Mouse (Mus musculus): ENCODE data around the gene Mlxipl. TPM values are rescaled to one million over a fixed set of nuclear protein-coding genes. Genes with fewer than 3 reads are reported as not detected.
A peak's percentile ranks its signal among the peaks of the same experiment; 100 is the strongest.
"Not testable (repeated sequence)": the region's sequence is repeated elsewhere in the genome, so short reads cannot be mapped to it uniquely, and the experiment has no call there.

Gene Mlxipl
- 1.00 and 3.0 TPM in 2 replicates for polyA plus RNA-seq (2016; fragmentation: Nextera tagmentation; extraction: Ambion mirVana)

- DNase-seq (ENCODE audit: low spot score) = no peak
- Histone ChIP-seq H3K27me3 (ENCODE audit: insufficient read depth, poor library complexity, severe bottlenecking) (peaks cover 88% of the 10 kb centered on the region), H3K36me3 (no peaks in the 10 kb centered on the region), H3K27ac (no peak within 1 kb of the TSS), H3K4me1 (peaks cover 11% of the 10 kb centered on the region), H3K9me3 (no peaks in the 10 kb centered on the region), H3K4me3 (peak within 1 kb of the TSS; percentile 45)
- WGBS = 2% methylated on average over 39 of the region's 39 CpGs
These were observed at the start of gene Mlxipl for GRCm38 (mm10) chr5:135089653-135090052. Gene Mlxipl (plus strand): TSS chr5:135089890.

- 31% methylated on average over 6 of the region's 6 CpGs for WGBS
- no peak for DNase-seq (ENCODE audit: low spot score)
These were observed 49.6 kb upstream of the Mlxipl start for GRCm38 (mm10) chr5:135040059-135040458.

GRCm38 (mm10) chr5:135040777-135041176 lies 48.9 kb upstream of the Mlxipl start:
- no peak for DNase-seq (ENCODE audit: low spot score)
- Histone ChIP-seq H3K27me3 (ENCODE audit: insufficient read depth, poor library complexity, severe bottlenecking) (no peaks in the 10 kb centered on the region), H3K4me3 (peak overlapping the region; percentile 19), H3K36me3 (peaks cover 61% of the 10 kb centered on the region), H3K4me1 (peaks cover 33% of the 10 kb centered on the region), H3K9me3 (no peaks in the 10 kb centered on the region), H3K27ac (peak overlapping the region; percentile 73)
- 33% methylated on average over 11 of the region's 11 CpGs for WGBS

More at GRCm38 (mm10) chr5:135040059-135040458, 49.6 kb upstream of the Mlxipl start:
- no peak overlapping the region; the same call in 1 of the 2 replicates for H3K4me3 ChIP-seq
- peaks cover 54% of the 10 kb centered on the region for H3K36me3 ChIP-seq
- no peaks in the 10 kb centered on the region for H3K9me3 ChIP-seq
- peaks cover 38% of the 10 kb centered on the region for H3K4me1 ChIP-seq
- H3K27me3 ChIP-seq (ENCODE audit: insufficient read depth, poor library complexity, severe bottlenecking) = no peaks in the 10 kb centered on the region
- peak overlapping the region; percentile 73 for H3K27ac ChIP-seq

GRCm38 (mm10) chr5:135042105-135042788 lies 47.4 kb upstream of the Mlxipl start:
- no peaks in the 10 kb centered on the region for H3K9me3 ChIP-seq
- WGBS = 28% methylated on average over 20 of the region's 21 CpGs
- no peak overlapping the region for H3K27ac ChIP-seq
- peak overlapping the region; percentile 30 for H3K4me3 ChIP-seq
- DNase-seq (ENCODE audit: low spot score) = no peak
- no peaks in the 10 kb centered on the region for H3K27me3 ChIP-seq (ENCODE audit: insufficient read depth, poor library complexity, severe bottlenecking)
- peaks cover 33% of the 10 kb centered on the region for H3K4me1 ChIP-seq
- H3K36me3 ChIP-seq = peaks cover 58% of the 10 kb centered on the region

GRCm38 (mm10) chr5:135044575-135044974 lies 45.1 kb upstream of the Mlxipl start:
- Histone ChIP-seq H3K27me3 (ENCODE audit: insufficient read depth, poor library complexity, severe bottlenecking) (no peaks in the 10 kb centered on the region), H3K4me3 (no peak overlapping the region), H3K9me3 (no peaks in the 10 kb centered on the region), H3K4me1 (peaks cover 24% of the 10 kb centered on the region), H3K36me3 (peaks cover 57% of the 10 kb centered on the region), H3K27ac (no peak overlapping the region)
- 85% methylated on average over 3 of the region's 3 CpGs for WGBS
- no peak for DNase-seq (ENCODE audit: low spot score)

GRCm38 (mm10) chr5:135048539-135048938 lies 41.2 kb upstream of the Mlxipl start:
- H3K4me3 ChIP-seq = no peak overlapping the region
- H3K36me3 ChIP-seq = peaks cover 71% of the 10 kb centered on the region
- no peaks in the 10 kb centered on the region for H3K4me1 ChIP-seq
- no peaks in the 10 kb centered on the region for H3K27me3 ChIP-seq (ENCODE audit: insufficient read depth, poor library complexity, severe bottlenecking)
- H3K27ac ChIP-seq = no peak overlapping the region
- H3K9me3 ChIP-seq = no peaks in the 10 kb centered on the region
- DNase-seq (ENCODE audit: low spot score) = peak; percentile 69
- 87% methylated on average over 5 of the region's 5 CpGs for WGBS

GRCm38 (mm10) chr5:135049268-135049667 lies 40.4 kb upstream of the Mlxipl start:
- not testable (repeated sequence) for H3K27me3 ChIP-seq (ENCODE audit: insufficient read depth, poor library complexity, severe bottlenecking); H3K27ac ChIP-seq; H3K4me1 ChIP-seq; H3K4me3 ChIP-seq; DNase-seq (ENCODE audit: low spot score); H3K9me3 ChIP-seq
- WGBS = 88% methylated on average over 6 of the region's 6 CpGs
- H3K36me3 ChIP-seq = peaks cover 75% of the 10 kb centered on the region

- no peak overlapping the region for H3K4me3 ChIP-seq
- no peaks in the 10 kb centered on the region for H3K27me3 ChIP-seq (ENCODE audit: insufficient read depth, poor library complexity, severe bottlenecking)
- no peak overlapping the region for H3K27ac ChIP-seq
- peak; percentile 74 for DNase-seq (ENCODE audit: low spot score)
- H3K36me3 ChIP-seq = peaks cover 87% of the 10 kb centered on the region
- WGBS = 74% methylated on average over 12 of the region's 12 CpGs
- no peaks in the 10 kb centered on the region for H3K9me3 ChIP-seq
- H3K4me1 ChIP-seq = no peaks in the 10 kb centered on the region
These were observed 36.3 kb upstream of the Mlxipl start for GRCm38 (mm10) chr5:135053356-135053755.

- peak within 1 kb of the TSS; percentile 88 for H3K27ac ChIP-seq
- WGBS = under 1% methylated on average over 52 of the region's 52 CpGs
These were observed 25.9 kb upstream of the Mlxipl start, which contains the start of gene Dnajc30 for GRCm38 (mm10) chr5:135063629-135064381. Gene Dnajc30 (plus strand): TSS chr5:135064202.

GRCm38 (mm10) chr5:135064382-135064766 lies 25.3 kb upstream of the Mlxipl start:
- H3K27me3 ChIP-seq (ENCODE audit: insufficient read depth, poor library complexity, severe bottlenecking) = no peaks in the 10 kb centered on the region
- peaks cover 22% of the 10 kb centered on the region; the same call in 1 of the 2 replicates for H3K4me1 ChIP-seq
- DNase-seq (ENCODE audit: low spot score) = no peak
- H3K27ac ChIP-seq = peak overlapping the region; percentile 88
- peak overlapping the region; percentile 86 for H3K4me3 ChIP-seq
- no peaks in the 10 kb centered on the region for H3K9me3 ChIP-seq
- peaks cover 56% of the 10 kb centered on the region for H3K36me3 ChIP-seq
- WGBS = under 1% methylated on average over 40 of the region's 40 CpGs

More at GRCm38 (mm10) chr5:135063629-135064381, 25.9 kb upstream of the Mlxipl start, which contains the start of gene Dnajc30:
- H3K9me3 ChIP-seq = no peaks in the 10 kb centered on the region
- peak; percentile 98 for DNase-seq (ENCODE audit: low spot score)
- peaks cover 62% of the 10 kb centered on the region for H3K36me3 ChIP-seq
- H3K4me3 ChIP-seq = peak within 1 kb of the TSS; percentile 86
- peaks cover 22% of the 10 kb centered on the region; the same call in 1 of the 2 replicates for H3K4me1 ChIP-seq
- H3K27me3 ChIP-seq (ENCODE audit: insufficient read depth, poor library complexity, severe bottlenecking) = no peaks in the 10 kb centered on the region

GRCm38 (mm10) chr5:135064909-135065446 lies 24.7 kb upstream of the Mlxipl start, which contains the start of gene Bud23:
Gene Bud23 (minus strand): TSS chr5:135064959.
- Histone ChIP-seq H3K27ac (peak within 1 kb of the TSS; percentile 88), H3K4me1 (peaks cover 22% of the 10 kb centered on the region; the same call in 1 of the 2 replicates), H3K4me3 (peak within 1 kb of the TSS; percentile 86), H3K36me3 (peaks cover 50% of the 10 kb centered on the region)
- WGBS = 70% methylated on average over 9 of the region's 9 CpGs
- H3K9me3 ChIP-seq; DNase-seq (ENCODE audit: low spot score); H3K27me3 ChIP-seq (ENCODE audit: insufficient read depth, poor library complexity, severe bottlenecking): not testable (repeated sequence)

- Histone ChIP-seq H3K36me3 (peaks cover 40% of the 10 kb centered on the region), H3K27me3 (ENCODE audit: insufficient read depth, poor library complexity, severe bottlenecking) (no peaks in the 10 kb centered on the region), H3K4me3 (no peak overlapping the region), H3K27ac (no peak overlapping the region), H3K9me3 (no peaks in the 10 kb centered on the region), H3K4me1 (peaks cover 22% of the 10 kb centered on the region; the same call in 1 of the 2 replicates)
- no peak for DNase-seq (ENCODE audit: low spot score)
- 86% methylated on average over 3 of the region's 3 CpGs for WGBS
These were observed 23.7 kb upstream of the Mlxipl start for GRCm38 (mm10) chr5:135066008-135066407.
